Mouse (Mus musculus) inflammation-experienced regulatory T-cells, adult 6 months (primary cell): Measurements from ENCODE around the gene Lmf1. TPM values are rescaled to one million over a fixed set of nuclear protein-coding genes. Genes with fewer than 3 reads are reported as not detected.

Experiments used
- ATAC-seq: one replicate; pipeline ENCODE4 v1.8.0; 2017
- polyA plus RNA-seq, 3 experiments: library from polyadenylated mRNA; unstranded; fragments of 100-300 nt; shearing (Covaris generic); gene quantifications; one replicate each; pipeline ENCODE4 v1.2.1; 2017

The Lmf1 gene
- polyA plus RNA-seq = 10 to 100 TPM; 11.3 to 19.4 (median 16.5) TPM

- peak; percentile 99 for ATAC-seq
These were observed at the start of gene Lmf1 for GRCm38 (mm10) chr17:25578920-25579319. Lmf1 (plus strand) TSS chr17:25579085.

- no peak for ATAC-seq
These were observed 48.4 kb upstream of the Lmf1 start for GRCm38 (mm10) chr17:25530357-25531022.

- ATAC-seq = no peak
These were observed 39.7 kb upstream of the Lmf1 start for GRCm38 (mm10) chr17:25538945-25539875.

DNA sequence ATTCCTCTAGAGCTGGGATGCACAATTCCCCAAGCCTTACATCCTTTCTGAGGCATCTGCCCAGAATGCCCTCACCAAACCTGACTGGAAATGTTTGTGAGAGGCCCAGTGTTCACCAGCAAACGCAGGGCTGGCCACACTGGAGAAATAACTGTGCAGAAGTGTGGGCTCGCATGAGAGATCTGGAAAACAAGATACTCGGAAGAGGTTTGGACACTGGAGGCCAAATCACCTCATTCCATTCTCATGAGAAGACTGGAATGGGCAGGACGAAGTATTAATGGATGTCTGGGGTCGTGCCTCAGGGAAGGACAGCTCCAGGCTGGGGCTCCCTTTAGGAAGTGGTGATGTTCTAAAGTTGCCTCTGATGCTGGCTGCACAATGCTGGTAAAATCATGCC is 38.2 kb upstream of the Lmf1 start:
- no peak for ATAC-seq

GRCm38 (mm10) chr17:25541768-25542167 is 37.1 kb upstream of the Lmf1 start:
- no peak for ATAC-seq

- no peak for ATAC-seq
These were observed 31.9 kb upstream of the Lmf1 start for GRCm38 (mm10) chr17:25547026-25547425.

GRCm38 (mm10) chr17:25550020-25550419 is 28.9 kb upstream of the Lmf1 start:
- no peak for ATAC-seq

GRCm38 (mm10) chr17:25551313-25551712 is 27.6 kb upstream of the Lmf1 start:
- no peak for ATAC-seq

GRCm38 (mm10) chr17:25555159-25555558 is 23.7 kb upstream of the Lmf1 start:
- no peak for ATAC-seq

DNA sequence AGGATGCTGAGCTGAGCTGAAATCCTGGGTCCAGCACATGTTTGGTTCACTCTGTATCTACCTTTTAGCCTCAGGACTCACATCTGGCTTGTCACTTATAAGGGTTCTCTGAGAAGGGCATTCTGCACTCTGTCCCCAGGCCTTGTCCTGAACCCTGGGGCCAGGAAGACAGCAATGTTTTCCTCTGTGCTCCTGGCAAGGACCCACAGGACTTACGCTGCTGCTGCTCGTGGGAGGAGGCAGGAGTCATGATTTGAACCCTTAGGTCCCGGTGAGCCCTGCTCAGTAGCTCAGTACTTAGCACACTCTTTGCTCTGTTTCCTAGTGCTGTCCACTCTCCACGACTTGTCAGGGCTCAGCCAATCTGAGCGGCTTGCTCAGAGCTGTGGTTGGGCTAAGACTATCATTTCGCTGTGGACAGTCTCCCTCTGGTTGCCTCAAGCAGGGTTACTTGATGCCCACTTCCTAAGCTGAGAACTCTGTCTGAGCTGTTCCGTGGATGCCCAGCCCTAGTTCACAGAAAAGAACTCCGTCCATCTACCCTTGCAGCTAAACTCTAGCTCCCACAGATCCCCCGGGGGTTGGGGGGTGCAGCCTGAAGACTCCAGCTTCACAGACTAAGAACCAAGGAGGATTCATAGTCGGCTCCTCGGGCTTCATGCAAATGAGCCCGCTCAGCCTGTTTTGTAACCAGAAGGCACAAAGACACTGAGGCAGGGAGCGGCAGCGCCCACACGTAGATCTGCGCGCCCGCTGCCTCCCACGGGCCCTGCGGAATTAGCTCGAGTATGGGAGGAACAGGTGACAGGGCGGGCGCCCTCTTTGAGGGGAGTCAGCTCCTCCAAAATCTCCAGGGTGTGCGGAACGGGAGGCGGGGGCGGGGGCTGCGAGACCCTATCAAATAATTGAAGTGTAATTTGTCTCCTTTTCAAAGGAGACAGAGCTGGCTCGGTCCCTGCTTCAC is 22.9 kb upstream of the Lmf1 start:
- no peak for ATAC-seq

GRCm38 (mm10) chr17:25556630-25557354 is 22.1 kb upstream of the Lmf1 start:
- no peak for ATAC-seq

GRCm38 (mm10) chr17:25559634-25560033 is 19.3 kb upstream of the Lmf1 start:
- ATAC-seq = no peak

DNA sequence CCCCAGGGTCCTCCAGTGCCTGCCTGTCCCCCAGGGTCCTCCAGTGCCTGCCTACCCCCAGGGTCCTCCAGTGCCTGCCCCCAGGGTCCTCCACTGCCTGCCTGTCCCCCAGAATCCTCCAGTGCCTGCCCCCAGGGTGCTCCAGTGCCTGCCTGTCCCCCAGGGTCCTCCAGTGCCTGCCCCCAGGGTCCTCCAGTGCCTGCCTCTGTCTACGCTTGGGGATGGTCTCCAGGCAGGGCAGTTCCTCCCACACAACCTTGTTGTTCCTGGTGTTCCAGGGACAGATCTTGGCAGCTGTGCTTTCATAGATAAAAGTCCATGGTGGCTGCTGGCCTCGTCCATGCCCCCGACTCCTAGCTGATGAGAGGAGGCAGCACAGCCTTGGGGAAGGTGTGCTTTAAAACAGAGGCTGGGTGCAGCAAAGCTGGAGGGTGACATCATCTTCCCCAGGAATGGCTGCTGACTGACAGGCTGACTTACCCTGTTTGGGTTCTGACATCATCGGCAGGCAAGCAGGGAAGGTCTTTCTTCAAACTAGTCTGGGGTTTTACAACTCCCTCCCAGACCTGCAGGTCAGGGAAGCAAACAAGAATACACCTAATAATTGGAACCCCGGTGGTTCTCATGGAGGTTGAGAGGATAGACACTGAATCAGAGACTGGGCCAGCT is 18.2 kb upstream of the Lmf1 start:
- no peak for ATAC-seq

- no peak for ATAC-seq
These were observed 17.5 kb upstream of the Lmf1 start for GRCm38 (mm10) chr17:25561223-25562028.

GRCm38 (mm10) chr17:25564481-25564880 is 14.4 kb upstream of the Lmf1 start:
- no peak for ATAC-seq

DNA sequence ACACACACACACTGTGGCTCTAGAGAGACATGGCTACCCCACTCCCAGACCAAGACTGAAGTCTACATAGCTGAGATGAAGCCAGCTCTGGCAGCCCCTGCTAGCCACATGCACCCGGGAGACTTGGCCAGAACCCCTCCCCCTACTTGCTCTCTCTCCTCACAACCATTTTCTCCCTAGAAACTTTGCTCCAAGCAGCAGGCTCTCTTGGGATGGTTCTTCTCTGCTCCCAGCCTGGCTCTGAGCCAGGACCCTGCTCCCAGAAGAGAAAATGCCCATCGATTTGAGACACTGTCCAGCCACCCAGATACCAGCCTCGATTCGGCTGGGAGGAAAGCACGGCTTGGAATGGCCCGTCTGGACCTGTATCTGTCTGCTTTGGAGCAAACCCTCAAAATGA is 13.6 kb upstream of the Lmf1 start:
- no peak for ATAC-seq

DNA sequence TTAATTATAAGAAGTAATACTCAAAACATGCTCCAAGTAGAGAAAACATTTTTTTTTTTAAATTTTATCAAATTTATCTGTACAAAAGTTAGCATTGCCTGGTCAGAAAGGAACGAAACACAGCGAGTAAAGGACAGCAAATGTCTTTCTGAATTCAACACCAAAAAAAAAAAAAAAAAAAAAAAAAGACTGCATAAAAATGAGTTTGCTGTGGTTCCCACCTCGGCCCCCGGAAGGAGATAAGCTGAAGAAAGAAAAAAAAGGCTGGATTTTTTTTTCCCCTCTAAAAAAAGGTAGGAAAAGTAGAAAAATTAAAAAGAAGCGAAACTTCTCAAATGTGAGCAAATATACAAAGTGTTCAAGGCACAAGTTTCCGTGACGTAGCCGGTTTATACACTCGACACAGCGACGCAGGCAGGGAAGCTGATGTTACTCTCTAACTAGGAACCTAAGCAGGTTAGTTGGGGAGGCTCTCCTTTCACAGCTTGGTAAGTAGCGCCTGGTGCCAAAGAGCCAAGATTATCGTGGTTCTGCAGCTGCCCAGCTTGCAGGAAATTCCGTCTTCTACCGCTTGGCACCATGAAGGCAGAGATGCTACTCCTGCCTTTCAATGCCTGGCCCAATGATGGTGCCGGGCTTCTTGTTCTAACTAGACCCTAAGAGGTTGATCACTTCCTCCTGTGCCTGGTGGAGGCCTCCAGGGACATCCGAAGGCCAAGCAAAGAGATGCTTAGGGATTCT is 12.9 kb upstream of the Lmf1 start:
- ATAC-seq = no peak

DNA sequence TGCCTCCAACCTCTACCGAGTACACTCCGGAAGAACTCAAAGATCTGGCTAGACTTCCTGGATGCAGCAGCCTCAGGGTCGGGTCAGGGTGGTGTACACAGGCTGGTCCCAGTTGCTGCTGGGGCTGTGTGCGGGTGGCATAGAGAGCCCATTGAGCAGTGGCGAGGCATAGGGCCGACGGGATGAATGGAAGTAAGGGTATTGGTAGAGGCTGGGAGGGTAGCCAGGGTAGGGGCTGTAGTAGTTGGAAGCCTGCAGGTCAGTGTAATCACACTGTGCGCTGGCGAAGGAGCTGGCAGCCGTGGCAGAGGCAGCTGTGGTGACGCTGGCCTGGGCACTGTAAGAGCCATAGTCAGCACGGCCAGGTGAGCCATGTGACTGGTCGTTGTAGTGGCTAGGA is 11.6 kb upstream of the Lmf1 start:
- no peak for ATAC-seq

- ATAC-seq = peak; percentile 37
These were observed 11.1 kb upstream of the Lmf1 start for GRCm38 (mm10) chr17:25567745-25568144.

DNA sequence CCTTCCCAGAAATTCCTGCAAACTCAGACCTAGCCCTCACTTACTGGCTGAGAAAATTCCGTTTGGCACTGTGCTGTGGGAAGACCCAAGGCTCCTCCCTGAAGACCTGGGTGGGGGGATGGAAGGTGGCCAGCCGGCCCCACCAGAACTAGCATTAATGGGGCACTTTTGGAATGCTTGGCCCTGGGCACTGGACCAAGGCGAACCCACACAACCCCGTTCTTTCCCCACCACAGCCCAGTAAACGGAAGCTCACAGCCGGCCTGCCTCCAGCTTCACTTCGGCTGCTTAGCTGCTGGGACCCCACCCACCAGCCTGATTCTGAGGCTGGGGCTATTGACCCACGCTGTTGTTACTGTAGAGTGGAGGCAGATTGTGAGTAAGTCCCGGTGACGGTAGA is 10.7 kb upstream of the Lmf1 start:
- ATAC-seq = no peak
